Mouse (Mus musculus) MEL (cell line): ENCODE measurements around the gene Nos1ap. TPM values are rescaled to one million over a fixed set of nuclear protein-coding genes. Genes with fewer than 3 reads are reported as not detected.

Experiments
- DNase-seq: peaks from one replicate; pipeline ENCODE4 v3.0.0; 2011; ENCODE audit warnings: low read depth, low spot score
- H3K27ac ChIP-seq: 2 replicates; pipeline ENCODE4 v1.5.1; 2012; ENCODE audit warnings: low read depth, mild to moderate bottlenecking, control low read depth, low read length, moderate library complexity; ENCODE audit not compliant: control insufficient read depth
- H3K27me3 ChIP-seq, 2 experiments: fragments of 150-350 bp in 1 of 2; sonication (generic) in 1 of 2; 2 replicates each; pipeline ENCODE4 v1.6.1; 2012; ENCODE audit warnings: low read length in 2 of 2, mild to moderate bottlenecking in 2 of 2, improper control_type of control experiment in 1 of 2, moderate library complexity in 1 of 2; ENCODE audit not compliant: insufficient read depth in 2 of 2, control insufficient read depth in 1 of 2
- H3K36me3 ChIP-seq, 2 experiments: 2 replicates each; pipeline ENCODE4 v1.6.1; 2012 to 2014; ENCODE audit warnings: low read length in 2 of 2, improper control_type of control experiment in 1 of 2, inconsistent platforms in 1 of 2, mild to moderate bottlenecking in 1 of 2; ENCODE audit not compliant: insufficient read depth in 2 of 2, control insufficient read depth in 1 of 2
- H3K4me1 ChIP-seq, 2 experiments: fragments of 150-350 bp in 1 of 2; sonication (generic) in 1 of 2; 2 replicates each; pipeline ENCODE4 v1.6.1; 2012; ENCODE audit warnings: low read length in 2 of 2, improper control_type of control experiment in 1 of 2, mild to moderate bottlenecking in 1 of 2; ENCODE audit not compliant: insufficient read depth in 2 of 2, control insufficient read depth in 1 of 2
- H3K4me3 ChIP-seq, 2 experiments: fragments of 150-350 bp in 1 of 2; sonication (generic) in 1 of 2; 2 replicates each; pipeline ENCODE4 v1.5.1; 2012; ENCODE audit warnings: low read depth in 2 of 2, low read length in 2 of 2, mild to moderate bottlenecking in 2 of 2, moderate library complexity in 2 of 2, control low read depth in 1 of 2, improper control_type of control experiment in 1 of 2; ENCODE audit not compliant: control insufficient read depth in 1 of 2, insufficient read depth in 1 of 2
- H3K79me2 ChIP-seq: 2 replicates; pipeline ENCODE4 v1.6.1; 2012; ENCODE audit warnings: mild to moderate bottlenecking, low read length, moderate library complexity; ENCODE audit not compliant: control insufficient read depth, poor library complexity, insufficient read depth
- H3K9ac ChIP-seq: 2 replicates; pipeline ENCODE4 v1.6.1; 2012; ENCODE audit warnings: low read depth, mild to moderate bottlenecking, control low read depth, low read length, moderate library complexity; ENCODE audit not compliant: control insufficient read depth, poor library complexity, severe bottlenecking
- H3K9me3 ChIP-seq: fragments of 150-350 bp; sonication (generic); replicated peaks from 2 replicates; pipeline ENCODE4 v1.6.1; 2012; ENCODE audit warnings: mild to moderate bottlenecking, low read length, improper control_type of control experiment, moderate library complexity; ENCODE audit not compliant: insufficient read depth
- BHLHE40 ChIP-seq: IDR thresholded peaks from 2 replicates; pipeline ENCODE4 v1.6.1; 2012; ENCODE audit warnings: low read depth, mild to moderate bottlenecking, inconsistent platforms, low read length, improper control_type of control experiment, borderline replicate concordance
- CHD2 ChIP-seq: IDR thresholded peaks from 2 replicates; pipeline ENCODE4 v1.6.1; 2011; ENCODE audit warnings: low read length, improper control_type of control experiment
- CTCF ChIP-seq, 3 experiments: IDR thresholded peaks in 2 of 3; conservative IDR thresholded peaks in 1 of 3; 2 replicates each; pipeline ENCODE4 v1.5.1; 2011 to 2012; ENCODE audit warnings: low read length in 3 of 3, low read depth in 2 of 3, mild to moderate bottlenecking in 2 of 3, improper control_type of control experiment in 1 of 3, inconsistent platforms in 1 of 3, mixed read lengths in 1 of 3, moderate library complexity in 1 of 3; ENCODE audit not compliant: control insufficient read depth in 1 of 3, insufficient read depth in 1 of 3, poor library complexity in 1 of 3, severe bottlenecking in 1 of 3
- E2F4 ChIP-seq: IDR thresholded peaks from 2 replicates; pipeline ENCODE4 v1.6.1; 2011; ENCODE audit warnings: low read depth, low read length, improper control_type of control experiment, borderline replicate concordance
- ETS1 ChIP-seq: IDR thresholded peaks from 2 replicates; pipeline ENCODE4 v1.6.1; 2012; ENCODE audit warnings: low read depth, mild to moderate bottlenecking, inconsistent platforms, low read length, improper control_type of control experiment, moderate library complexity
- HCFC1 ChIP-seq: IDR thresholded peaks from 2 replicates; pipeline ENCODE4 v1.6.1; 2012; ENCODE audit warnings: low read depth, mild to moderate bottlenecking, inconsistent platforms, low read length, improper control_type of control experiment, moderate library complexity
- JUND ChIP-seq: IDR thresholded peaks from 2 replicates; pipeline ENCODE4 v1.6.1; 2011; ENCODE audit warnings: low read depth, mild to moderate bottlenecking, improper control_type of control experiment, low read length
- MAFK ChIP-seq: IDR thresholded peaks from 2 replicates; pipeline ENCODE4 v1.6.1; 2011; ENCODE audit warnings: low read depth, mild to moderate bottlenecking, low read length, improper control_type of control experiment, borderline replicate concordance
- MXI1 ChIP-seq: IDR thresholded peaks from 2 replicates; pipeline ENCODE4 v1.6.1; 2011; ENCODE audit warnings: mild to moderate bottlenecking, low read depth, low read length, improper control_type of control experiment
- NELFE ChIP-seq: IDR thresholded peaks from 2 replicates; pipeline ENCODE4 v1.6.1; 2011; ENCODE audit warnings: low read depth, low read length, improper control_type of control experiment
- NRF1 ChIP-seq: IDR thresholded peaks from 2 replicates; pipeline ENCODE4 v1.6.1; 2014; ENCODE audit warnings: low read depth, mild to moderate bottlenecking, inconsistent platforms, low read length, improper control_type of control experiment, moderate library complexity; ENCODE audit not compliant: poor library complexity, insufficient read depth, severe bottlenecking
- POLR2A ChIP-seq, 2 experiments: IDR thresholded peaks; 2 replicates each; pipeline ENCODE4 v1.6.1; 2011 to 2012; ENCODE audit warnings: low read length in 2 of 2, mild to moderate bottlenecking in 2 of 2, control low read depth in 1 of 2, improper control_type of control experiment in 1 of 2, low read depth in 1 of 2, moderate library complexity in 1 of 2; ENCODE audit not compliant: control insufficient read depth in 1 of 2, insufficient read depth in 1 of 2, poor library complexity in 1 of 2
- POLR2AphosphoS2 ChIP-seq: IDR thresholded peaks from 2 replicates; pipeline ENCODE4 v1.6.1; 2011; ENCODE audit warnings: low read length, improper control_type of control experiment
- POLR2AphosphoS5 ChIP-seq: IDR thresholded peaks from 2 replicates; pipeline ENCODE4 v1.6.1; 2012; ENCODE audit warnings: low read depth, borderline replicate concordance, mild to moderate bottlenecking, inconsistent platforms, low read length, moderate library complexity, mixed read lengths
- RAD21 ChIP-seq: IDR thresholded peaks from 2 replicates; pipeline ENCODE4 v1.6.1; 2011; ENCODE audit warnings: mild to moderate bottlenecking, low read depth, low read length, improper control_type of control experiment
- SIN3A ChIP-seq: IDR thresholded peaks from 2 replicates; pipeline ENCODE4 v1.6.1; 2012; ENCODE audit warnings: low read length, improper control_type of control experiment, inconsistent platforms
- TAL1 ChIP-seq: IDR thresholded peaks from 2 replicates; pipeline ENCODE4 v1.6.1; 2012; ENCODE audit warnings: mild to moderate bottlenecking, inconsistent platforms, low read length, moderate library complexity, mixed read lengths
- TCF12 ChIP-seq: IDR thresholded peaks from 2 replicates; pipeline ENCODE4 v1.6.1; 2014; ENCODE audit warnings: low read depth, mild to moderate bottlenecking, inconsistent platforms, low read length, improper control_type of control experiment, moderate library complexity
- USF1 ChIP-seq: IDR thresholded peaks from 2 replicates; pipeline ENCODE4 v1.6.1; 2014; ENCODE audit warnings: low read depth, mild to moderate bottlenecking, inconsistent platforms, low read length, improper control_type of control experiment, moderate library complexity
- ZMIZ1 ChIP-seq: IDR thresholded peaks from 2 replicates; pipeline ENCODE4 v1.6.1; 2012; ENCODE audit warnings: low read depth, mild to moderate bottlenecking, inconsistent platforms, low read length, improper control_type of control experiment, moderate library complexity
- ZNF384 ChIP-seq: IDR thresholded peaks from 2 replicates; pipeline ENCODE4 v1.6.1; 2012; ENCODE audit warnings: low read depth, mild to moderate bottlenecking, inconsistent platforms, low read length, improper control_type of control experiment
- polyA plus RNA-seq, 2 experiments: library from polyadenylated mRNA; stranded (reverse) in 1 of 2; unstranded in 1 of 2; fragments of >175 nt in 1 of 2; fragments of >200 nt in 1 of 2; gene quantifications; 2 replicates each; pipeline versions ENCODE4 v1.2.1 to v1.2.4; 2012; ENCODE audit warnings: low replicate concordance in 2 of 2, low read depth in 1 of 2; ENCODE audit not compliant: insufficient read length in 2 of 2, insufficient read depth in 1 of 2, missing spikeins in 1 of 2
- total RNA-seq: library from RNA; depleted of rRNA; stranded (reverse); fragments of 300-350 nt; gene quantifications from 2 replicates; pipeline ENCODE4 v1.2.3, GENCODE M21; 2012

Nos1ap gene
- total and polyA plus RNA-seq, 3 experiments, result 0.62 to 2.4 TPM; not detected in 1

DNA sequence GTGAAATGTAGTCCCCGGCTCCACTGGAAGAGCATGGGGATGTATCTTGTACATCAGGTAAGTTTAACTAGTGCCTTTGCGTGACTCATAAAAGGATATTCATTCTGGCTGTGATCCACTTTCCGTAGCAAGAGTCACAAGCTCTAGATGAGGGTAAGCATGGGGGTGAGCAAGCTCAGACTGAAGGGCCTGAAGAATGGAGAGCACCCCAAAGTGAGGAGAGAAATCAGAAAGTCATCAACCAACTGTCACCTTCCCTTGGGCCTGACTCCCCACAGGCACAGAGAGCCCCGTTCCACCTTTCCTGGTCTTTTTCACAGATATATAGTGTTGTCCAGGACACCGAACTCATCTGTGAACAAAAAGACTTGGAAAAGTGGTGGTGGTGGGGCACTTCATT lies 213.9 kb downstream of the Nos1ap start:
- Histone ChIP-seq H3K9ac (no peak overlapping the region), H3K79me2 (no peaks in the 10 kb centered on the region), H3K4me1 (no peaks in the 10 kb centered on the region), H3K36me3 (no peaks in the 10 kb centered on the region), H3K4me3 (no peak overlapping the region), H3K27me3 (no peaks in the 10 kb centered on the region), H3K27ac (no peak overlapping the region), H3K9me3 (no peaks in the 10 kb centered on the region)
- TF ChIP-seq POLR2AphosphoS5 (no peak), TCF12 (no peak), ZMIZ1 (no peak), NRF1 (no peak), POLR2AphosphoS2 (no peak), E2F4 (no peak), USF1 (no peak), POLR2A (IDR thresholded peaks at IDR 0.05; ENCODE audit: control insufficient read depth in 1 of 2, insufficient read depth in 1 of 2, low read depth in 1 of 2, low read length in 2 of 2, poor library complexity in 1 of 2) (no peak), BHLHE40 (no peak), ZNF384 (no peak), CTCF (IDR thresholded peaks at IDR 0.05 in 2 of 3, conservative IDR thresholded peaks at IDR 0.05 in 1 of 3; ENCODE audit: control insufficient read depth in 1 of 3, insufficient read depth in 1 of 3, low read depth in 2 of 3, low read length in 3 of 3, poor library complexity in 1 of 3, severe bottlenecking in 1 of 3) (no peak), SIN3A (no peak), CHD2 (no peak), MAFK (no peak), RAD21 (no peak)
- no peak for DNase-seq

DNA sequence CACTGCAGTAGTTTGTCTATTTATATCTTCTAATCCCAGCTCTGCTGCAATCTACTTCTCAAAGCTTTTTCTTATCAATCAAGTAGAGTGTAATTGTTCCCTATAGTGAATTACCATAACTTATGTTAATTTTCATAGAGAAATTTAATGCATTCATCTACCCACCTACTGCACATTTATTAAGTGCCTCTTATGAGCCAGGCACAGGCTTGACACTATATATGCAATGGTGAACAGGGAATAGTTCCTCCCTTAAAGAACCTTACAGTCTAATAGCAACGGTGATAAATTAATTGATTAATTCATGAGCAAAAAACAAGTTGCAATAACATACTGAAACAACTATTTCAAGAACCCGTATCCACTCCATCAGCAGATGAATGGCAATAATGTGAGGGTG lies 215.9 kb downstream of the Nos1ap start:
- no peak for DNase-seq
- Histone ChIP-seq H3K9ac (no peak overlapping the region), H3K27me3 (no peaks in the 10 kb centered on the region), H3K4me3 (no peak overlapping the region), H3K36me3 (no peaks in the 10 kb centered on the region), H3K9me3 (no peaks in the 10 kb centered on the region), H3K27ac (no peak overlapping the region), H3K4me1 (no peaks in the 10 kb centered on the region), H3K79me2 (no peaks in the 10 kb centered on the region)
- no peak for TF ChIP-seq MXI1
- no peak for TF ChIP-seq POLR2AphosphoS5
- TF ChIP-seq JUND, result no peak
- TF ChIP-seq NELFE, result no peak
- TF ChIP-seq ZMIZ1, result no peak
- TF ChIP-seq TAL1, result no peak
- TF ChIP-seq HCFC1, result no peak
- TF ChIP-seq ETS1, result no peak
